Mouse (Mus musculus) layer of hippocampus, adult 9-10 months (tissue): ENCODE measurements around the gene Slc2a2.

ENCODE experiments used
- DNase-seq: peaks from one replicate; pipeline ENCODE4 v3.0.0; 2022; ENCODE audit warnings: low spot score

Slc2a2 gene

DNA sequence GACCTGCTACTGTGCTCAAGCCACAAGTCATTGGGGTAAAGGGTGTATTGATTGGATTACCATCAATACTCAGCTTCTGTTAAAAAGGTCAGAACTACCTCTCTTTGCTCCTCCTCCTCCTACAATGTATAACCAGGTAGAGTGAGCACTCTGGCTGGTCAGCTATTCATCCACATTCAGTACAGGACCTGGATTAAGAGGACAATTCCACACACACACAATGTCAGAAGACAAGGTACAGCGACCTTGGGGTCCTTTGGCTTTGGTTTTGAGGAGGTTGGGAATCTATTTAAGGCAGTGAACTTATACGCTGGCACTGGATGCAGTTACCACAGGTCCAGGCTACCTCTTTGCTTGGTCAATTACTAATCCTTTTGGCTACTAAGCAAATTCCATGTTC, at the start of gene Slc2a2:
TSS of gene Slc2a2 (plus strand) at position 107 of the 400 bp plus-strand sequence.
- no peak for DNase-seq

DNA sequence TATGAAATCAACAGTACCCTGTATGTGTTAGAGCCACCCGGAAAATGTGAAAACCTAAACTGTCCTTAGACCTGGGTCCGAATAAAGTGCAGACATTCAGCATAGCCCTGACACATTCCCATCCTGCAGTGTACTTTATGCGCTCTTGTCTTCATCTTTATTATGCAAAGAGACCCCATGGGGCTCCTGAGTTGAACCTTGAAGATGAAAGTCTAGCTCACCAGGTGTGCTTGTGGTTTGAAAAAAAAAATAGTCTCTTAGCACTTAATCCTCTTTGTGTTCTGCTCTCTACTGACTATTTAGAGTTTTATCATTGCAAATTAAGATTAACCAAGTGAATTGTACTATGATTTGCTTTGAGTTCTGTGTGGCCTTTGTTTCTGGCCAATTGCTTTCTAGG, 45.1 kb upstream of the Slc2a2 start:
- DNase-seq: no peak

DNA sequence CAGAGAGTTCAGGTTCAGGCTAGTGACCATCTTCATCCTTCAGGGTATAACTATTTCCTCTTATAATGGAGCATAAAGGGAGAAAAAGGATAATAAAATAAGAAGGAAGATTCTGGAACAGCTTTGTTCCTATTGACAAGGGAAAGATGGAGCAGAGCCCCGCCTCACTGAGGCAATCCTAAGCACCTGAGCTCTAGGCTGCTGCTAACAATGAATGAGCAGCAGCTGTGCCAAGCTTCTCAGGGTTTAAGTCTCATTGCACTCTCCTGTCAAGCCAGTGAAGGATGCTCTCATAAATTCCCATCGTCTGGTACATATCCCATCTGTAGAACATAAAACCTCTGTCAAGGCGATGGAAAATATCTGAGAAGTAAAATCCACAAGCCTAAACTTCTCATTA, 44.7 kb upstream of the Slc2a2 start:
- DNase-seq: no peak

DNA sequence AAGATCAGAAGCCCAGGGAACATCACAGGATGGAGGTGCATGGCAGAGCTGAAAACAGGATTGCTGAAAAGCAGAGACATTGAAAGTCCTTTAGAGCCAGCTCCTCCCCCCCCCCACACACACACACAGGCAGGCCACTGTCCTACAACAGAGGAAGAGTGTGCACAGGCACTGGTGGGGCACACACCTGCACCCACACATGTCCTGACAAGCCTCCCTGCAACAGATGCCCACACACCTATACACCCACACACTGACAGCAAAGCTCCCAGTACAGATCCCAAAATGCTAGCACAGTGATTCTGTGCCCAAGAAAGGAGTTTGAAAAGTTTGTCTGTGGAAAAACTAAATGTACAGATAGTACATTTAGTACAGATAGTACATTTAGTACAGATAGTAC, 43.0 kb upstream of the Slc2a2 start:
- DNase-seq: no peak

DNA sequence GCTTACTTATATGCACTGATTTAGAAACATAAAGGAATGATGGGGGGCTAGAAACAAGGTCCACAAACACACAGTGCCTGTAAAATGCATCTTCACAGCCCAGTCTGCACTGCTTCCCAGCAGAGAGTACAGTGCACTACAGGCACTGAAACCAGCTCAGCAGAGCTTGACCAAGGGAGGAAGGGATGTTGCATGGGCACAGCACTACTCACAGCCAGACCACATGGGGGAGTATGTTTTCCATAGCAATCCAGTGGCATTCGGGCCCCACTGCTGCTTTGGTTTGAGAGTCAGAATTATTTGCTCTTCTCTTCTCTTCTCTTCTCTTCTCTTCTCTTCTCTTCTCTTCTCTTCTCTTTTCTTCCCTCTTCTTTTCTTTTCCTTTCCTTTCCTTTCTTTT, 39.4 kb upstream of the Slc2a2 start:
- no peak for DNase-seq

DNA sequence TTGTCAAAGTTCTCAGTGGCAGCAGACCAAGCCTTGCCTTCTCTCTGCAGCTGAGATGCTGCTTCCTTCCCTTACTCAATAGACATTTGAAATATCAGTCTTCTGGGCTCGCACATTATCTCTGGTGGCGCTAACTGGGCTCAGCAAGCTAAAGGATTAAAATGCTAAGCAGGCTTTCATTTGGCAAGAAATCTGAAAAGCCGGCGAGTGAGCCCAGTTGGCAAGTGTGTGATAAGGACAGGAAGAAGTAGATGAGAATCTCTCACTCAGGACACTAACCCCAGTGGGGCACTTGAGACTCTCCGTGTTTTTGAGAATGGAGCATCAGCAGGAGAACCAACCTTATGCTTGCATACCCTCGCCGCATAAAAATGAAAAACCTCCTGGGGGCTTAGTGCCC, 16.9 kb upstream of the Slc2a2 start:
- no peak for DNase-seq

DNA sequence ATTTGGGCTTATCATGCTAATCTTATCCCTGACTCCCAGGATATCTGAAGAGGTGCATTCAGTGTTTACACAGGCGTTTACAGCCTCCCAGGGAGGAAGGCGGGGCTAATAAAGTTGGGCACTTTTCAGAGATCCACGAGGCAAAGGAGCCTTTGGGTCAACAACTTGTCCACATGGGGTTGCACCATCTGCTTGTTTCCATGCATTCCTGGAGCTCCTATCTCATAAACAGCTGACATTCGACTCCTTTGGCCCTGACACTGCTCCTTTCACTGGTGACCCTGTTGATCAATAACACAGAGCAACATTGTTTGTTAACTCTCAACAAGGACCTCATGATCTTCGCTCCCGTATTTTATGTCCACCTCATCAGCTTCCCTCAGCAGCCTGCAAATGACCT, 15.8 kb upstream of the Slc2a2 start:
- no peak for DNase-seq

DNA sequence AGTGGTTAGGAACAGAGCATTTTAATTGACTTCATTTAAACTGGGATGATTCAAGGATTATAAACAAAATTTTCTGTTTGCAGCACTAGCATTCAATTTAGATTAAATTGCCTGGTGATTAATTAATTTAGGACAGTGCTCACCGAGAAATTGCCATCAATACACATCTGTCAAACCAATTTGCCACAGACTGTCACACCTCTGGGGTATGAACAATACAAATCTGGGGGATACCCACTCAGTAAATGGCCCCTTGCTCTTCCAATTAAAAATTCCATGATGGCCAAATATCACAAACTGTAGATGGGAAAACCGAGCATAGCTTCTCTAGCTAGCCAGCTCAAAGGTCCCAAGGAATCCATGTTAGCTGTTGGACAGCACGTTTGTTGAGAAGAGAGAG, 15.3 kb upstream of the Slc2a2 start:
- DNase-seq: no peak

DNA sequence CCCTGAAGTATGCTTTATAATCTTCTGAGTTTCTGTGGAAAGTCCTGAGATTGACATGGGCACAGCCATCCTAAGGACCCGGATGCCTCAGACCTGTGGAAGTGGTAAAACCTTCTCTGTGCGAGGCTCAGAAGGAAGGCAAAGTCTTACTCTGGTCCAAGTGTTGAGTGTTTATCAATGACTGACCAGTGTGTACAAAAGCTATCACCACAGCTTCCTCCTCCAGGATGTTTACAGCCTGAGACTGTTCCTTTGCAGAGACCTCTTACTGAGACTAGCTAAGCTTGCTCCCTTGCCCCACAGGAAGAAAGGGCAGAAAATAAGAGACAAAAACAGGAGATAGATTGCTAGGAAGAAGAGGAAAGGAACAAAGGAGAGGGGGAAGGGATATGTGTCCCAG, 12.2 kb upstream of the Slc2a2 start:
- no peak for DNase-seq

DNA sequence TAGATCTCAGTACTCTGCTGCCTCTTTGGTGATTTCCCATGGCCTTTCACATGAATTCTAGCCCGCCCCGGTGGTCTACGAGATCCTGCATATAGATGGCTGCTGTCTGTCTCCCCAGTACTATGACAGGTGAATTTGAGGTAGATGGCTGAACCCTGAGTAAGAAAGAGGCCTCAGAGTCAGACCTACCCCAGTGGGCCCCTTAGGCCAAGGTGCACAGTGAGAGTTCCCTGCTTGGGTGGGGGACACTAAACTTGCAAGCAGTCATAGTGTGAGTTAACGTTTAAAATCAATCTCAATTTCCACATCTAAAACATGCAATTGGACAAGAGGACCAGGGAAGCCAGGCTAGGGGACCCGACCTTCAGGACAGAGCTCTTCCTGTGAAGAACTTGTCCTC, 2.9 kb upstream of the Slc2a2 start:
- no peak for DNase-seq

DNA sequence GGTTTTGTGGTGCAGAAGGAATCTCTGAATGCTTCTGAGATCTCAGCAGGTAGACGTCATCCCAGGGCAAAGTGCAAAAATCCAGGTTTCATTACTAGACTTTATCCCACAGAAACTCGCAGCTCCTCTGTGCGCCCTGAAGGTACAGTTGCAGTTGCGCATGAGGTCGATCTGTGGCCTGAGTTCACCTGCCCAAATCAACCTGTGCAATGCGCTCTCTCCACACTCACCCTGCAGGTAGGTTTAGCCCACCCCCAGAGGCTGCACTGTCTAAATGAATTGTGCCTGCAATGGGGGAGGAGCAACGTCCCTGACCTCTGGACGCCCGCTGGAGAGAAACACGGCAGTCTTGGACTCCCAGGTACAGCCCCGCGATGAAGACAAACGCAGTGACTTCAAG, 2.1 kb upstream of the Slc2a2 start:
- DNase-seq: no peak

DNA sequence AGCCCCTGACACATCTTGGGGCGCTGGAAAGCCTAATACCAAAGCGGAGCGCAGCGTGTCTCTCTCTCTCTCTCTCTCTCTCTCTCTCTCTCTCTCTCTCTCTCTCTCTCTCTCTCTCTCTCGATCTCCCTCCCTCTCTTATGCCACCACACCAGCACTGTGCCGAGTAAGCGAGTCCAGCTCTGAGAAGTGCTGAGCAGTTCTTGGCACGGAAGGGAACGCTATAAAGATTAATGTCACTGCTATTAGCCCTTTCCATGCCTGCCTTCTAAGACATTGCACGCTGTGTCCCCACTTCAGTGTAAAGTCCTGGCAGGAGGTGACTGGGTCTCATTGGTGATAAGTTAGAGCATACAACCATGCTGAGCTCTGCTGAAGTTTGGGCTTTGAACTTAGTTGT, 1.5 kb upstream of the Slc2a2 start:
- DNase-seq: no peak

DNA sequence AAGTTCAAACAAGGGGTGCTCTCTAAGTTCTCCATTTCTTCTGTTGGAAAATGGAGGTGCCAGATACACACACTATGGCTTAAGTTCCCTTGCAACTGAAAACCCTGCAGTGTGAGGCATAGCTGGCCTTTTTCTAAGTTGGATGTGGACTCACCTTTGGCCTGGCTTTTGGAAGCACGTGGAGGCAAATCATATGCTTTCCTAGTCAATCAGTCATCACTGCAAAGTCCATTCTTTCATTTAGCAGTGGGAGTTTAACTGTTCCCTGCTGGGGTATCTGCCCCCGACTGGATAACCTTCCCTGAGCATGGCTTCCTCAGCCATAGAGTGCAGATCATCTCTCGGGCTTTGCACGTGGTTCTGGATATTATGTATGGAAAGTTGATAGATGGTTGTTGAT, 1.9 kb downstream of the Slc2a2 start:
- no peak for DNase-seq

DNA sequence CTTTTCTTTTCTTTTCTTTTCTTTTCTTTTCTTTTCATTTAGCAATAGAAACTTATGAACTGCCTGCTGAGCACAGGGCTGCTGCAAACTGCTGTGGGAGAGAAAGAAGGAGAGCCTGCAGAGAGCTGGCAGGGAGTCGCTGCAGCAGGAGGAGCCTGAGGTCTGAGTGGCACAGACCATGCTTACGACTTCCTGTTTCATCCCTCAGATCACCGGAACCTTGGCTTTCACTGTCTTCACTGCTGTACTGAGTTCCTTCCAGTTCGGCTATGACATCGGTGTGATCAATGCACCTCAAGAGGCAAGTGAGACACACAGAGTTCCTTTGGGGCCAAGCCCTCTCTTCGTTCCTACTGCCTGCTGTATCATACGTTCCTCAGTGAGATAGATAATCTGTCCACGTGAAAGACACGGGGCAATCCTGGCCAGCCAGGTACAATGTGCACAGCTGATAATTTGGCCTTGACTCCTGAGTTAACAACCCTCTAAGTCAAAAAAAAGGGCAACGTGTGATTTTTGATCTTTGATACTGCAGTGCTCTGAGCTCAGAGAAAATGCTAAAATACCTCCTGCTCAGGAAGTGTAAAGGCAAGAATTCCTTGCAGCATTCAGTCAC, 7.9 kb downstream of the Slc2a2 start:
- no peak for DNase-seq

DNA sequence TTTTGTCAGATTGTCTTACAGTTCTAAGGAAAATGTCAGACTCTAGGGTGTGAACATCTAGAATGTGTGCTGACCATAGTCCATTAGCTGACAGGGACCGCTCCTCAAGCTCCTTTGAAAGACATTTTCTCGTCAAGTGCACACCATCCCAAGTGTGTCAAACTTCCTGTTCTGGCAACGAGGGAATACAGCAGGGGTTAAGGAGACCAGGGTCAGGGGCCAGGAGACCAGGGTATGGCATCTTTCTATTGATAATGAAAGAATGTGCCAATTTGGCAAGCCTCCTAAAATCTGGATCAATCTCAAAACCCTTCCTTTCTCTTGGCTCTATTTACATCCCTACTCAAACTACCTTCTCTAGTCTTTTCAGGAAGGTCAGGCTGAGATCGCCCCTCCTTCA, 9.0 kb downstream of the Slc2a2 start:
- no peak for DNase-seq

DNA sequence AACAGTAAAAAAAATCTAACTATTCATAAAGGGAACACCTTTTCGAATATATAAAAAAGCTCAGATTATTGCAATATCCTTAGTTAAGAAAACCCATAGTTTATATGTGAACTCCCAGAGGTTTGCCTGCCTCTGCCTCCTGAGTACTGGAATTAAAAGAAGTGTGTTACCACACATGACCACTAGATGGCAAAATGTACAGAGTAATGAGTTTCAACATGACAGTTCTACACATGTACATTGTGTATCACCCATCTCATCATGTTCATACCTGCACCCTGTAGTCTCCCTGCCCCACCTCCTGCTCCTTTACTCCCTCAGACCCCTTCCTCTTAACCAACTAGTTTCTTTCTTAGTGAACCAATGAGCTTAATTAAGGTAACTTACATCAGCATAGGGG, 12.0 kb downstream of the Slc2a2 start:
- DNase-seq: no peak

DNA sequence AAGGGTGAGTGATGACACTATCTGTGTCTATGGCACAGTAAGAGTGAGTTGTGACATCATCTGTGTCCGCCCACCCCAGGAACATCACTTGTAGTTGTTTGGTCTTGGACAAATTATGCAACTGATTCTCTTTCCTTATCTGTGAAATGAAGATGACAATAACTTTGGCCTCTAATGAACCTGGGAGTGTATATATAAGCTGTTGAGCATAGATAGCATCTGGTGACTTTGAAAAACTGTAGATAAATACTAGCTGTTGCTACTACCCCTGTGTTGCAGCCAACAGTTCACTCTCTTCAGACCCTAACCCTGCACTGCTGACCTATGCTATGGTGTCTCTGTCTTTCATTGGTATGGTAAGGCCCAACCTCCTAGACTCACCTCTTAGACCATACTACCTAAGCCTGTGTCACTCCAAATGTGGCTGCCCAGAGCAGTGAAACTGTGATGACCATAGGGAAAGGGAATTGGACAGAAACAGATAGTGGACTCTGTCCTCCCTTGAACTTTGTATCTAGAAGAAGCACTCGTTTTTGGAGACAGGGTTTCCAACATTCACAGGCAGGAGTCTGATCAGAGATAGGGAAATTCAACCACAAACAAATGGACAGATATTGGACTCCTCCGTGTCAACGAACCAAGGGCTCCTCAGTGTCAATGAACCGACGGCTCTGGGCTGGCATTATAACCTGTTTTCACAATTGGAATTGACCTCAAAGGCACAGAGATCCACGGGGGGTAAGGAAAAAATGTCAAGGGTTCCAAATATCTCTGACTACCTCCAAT, 16.4 kb downstream of the Slc2a2 start:
- DNase-seq: no peak

DNA sequence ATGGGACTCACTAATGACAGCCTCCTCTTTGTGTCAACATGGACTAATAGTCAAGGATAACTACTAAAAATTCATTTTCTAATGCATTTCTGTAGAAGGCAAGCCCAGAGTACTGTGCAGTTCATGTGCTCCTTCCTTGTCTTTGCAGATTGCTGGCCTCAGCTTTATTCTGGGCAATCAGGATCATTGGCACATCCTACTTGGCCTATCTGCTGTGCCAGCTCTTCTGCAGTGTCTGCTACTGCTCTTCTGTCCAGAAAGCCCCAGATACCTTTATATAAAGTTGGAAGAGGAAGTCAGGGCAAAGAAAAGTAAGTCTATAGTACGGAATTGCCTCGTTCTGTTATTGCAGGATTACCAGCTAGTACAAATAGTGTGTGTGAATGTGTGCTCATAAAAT, 20.8 kb downstream of the Slc2a2 start:
- DNase-seq: no peak

DNA sequence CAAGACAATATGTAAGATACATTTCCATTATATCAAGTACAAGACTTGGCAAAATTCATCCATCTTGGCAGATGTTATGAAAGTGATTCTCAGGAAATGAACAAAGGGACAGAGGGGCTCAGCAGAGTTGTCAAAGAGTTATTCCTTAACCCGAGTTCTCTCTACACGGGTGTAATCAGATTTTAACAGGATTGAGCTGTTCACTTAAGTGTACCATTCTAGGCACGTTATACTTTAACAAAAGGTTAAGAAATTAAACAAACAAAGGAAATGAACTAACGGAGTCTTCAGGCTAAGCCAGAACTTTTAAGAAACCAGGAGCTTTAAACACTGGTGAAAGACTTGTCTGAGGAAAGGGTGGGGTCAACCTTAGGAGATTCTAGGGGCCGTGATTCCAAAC, 23.5 kb downstream of the Slc2a2 start:
- DNase-seq: no peak

DNA sequence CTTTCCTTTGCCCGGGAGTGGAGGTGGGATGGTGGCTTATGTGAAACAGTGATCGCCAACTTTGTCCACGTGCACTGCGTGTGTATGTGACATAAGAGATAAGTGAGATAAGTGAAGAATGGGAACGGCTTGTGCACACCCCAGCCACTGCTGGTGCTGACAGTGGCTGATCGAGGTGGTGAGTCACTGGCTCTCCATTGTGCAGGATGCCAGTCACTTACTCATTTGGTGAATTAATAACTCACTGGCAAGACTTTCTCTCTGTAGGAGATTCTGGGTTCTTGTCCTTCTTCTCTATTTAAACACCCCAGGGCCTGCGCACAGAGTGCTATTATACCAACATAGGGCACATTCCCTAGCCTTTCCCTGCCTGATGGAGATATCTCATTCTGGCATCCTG, 24.1 kb downstream of the Slc2a2 start:
- DNase-seq: no peak

DNA sequence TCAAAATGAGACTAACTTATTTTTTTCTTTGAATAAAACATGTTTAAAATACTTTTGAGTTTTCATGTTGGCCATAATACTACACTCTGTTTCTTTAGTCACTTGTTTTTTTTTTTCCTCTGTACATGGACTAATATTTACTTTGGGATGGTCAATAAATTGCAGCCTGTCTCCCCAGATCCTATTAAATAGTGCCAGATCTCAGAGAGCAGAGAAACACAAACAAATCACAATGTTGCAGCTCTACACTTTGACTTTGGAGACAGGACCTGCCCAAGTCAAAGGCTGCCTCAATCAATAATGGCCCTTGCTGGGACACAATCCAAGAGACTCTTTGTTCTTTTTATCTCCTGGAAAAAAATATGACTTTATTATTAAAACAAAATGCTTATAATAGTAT, 24.8 kb downstream of the Slc2a2 start:
- DNase-seq: no peak

DNA sequence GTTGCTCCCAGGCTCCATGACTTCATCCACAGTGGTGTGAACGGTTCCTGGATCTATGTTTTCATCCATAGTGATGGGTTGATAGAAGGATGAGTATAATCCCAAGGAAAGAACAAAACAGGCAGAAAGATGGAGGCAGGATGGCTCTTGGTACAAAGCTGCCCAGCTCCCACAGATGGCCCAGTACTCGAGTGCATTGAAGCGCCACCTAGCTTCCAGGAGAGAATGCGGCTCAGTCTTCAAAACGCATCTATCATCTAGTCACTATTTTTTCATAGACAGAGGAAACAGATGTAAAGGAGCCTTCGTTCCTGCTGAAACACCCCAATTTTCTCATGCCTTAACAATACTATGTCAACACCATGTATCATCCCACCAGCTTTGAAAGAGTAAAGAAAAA, 25.8 kb downstream of the Slc2a2 start:
- no peak for DNase-seq

DNA sequence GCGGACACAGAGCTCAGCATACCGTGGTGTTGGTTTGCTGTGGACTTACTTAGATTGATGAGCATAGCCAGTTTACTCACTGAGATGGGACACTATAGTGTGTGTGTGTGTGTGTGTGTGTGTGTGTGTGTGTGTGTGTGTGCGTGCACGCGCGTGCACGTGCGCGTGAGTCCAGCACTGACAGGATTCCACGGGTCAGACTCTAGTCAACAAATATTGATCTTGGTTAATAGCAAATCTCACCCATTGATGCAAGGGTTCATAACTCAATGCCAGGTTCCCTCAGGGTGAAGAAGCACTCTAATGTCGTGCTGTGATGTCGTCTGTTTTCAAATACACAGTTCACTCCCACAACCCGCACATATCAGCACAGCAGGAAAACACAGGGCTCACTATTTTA, 27.5 kb downstream of the Slc2a2 start:
- no peak for DNase-seq

DNA sequence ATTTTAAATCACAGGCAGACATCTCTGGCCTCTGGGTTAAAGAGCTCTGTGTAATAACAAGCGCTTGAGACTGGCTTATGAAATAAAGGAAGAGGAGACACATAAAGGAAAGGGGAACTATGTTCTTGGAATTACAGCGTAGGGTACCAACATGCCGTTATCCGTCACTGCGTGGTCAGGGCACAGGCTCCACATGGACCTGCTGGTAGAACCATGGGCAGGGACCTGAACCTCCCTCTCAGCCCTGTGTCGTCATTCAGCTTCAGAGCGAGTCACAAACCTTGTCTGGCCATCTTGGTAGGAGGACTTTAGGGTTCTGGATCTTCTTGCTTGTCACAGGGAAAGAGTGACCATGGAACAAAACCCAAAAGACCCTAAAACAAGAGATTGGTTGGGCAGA, 28.7 kb downstream of the Slc2a2 start:
- no peak for DNase-seq
